Mouse (Mus musculus) forebrain, embryonic 13.5 days (tissue): ENCODE results near the gene Ccpg1os. TPM values are rescaled to one million over a fixed set of nuclear protein-coding genes. Genes with fewer than 3 reads are reported as not detected.

ENCODE experiments used
- ATAC-seq: fragments of 200-750 bp; cut with Nextera tagmentation; 2 replicates; pipeline ENCODE4 v1.8.0; 2017
- H3K27ac ChIP-seq: fragments of 300-500 bp; sonication (generic); 2 replicates; pipeline ENCODE4 v1.5.1; 2015; ENCODE audit warnings: inconsistent platforms, mild to moderate bottlenecking, moderate library complexity
- H3K27me3 ChIP-seq: fragments of 300-500 bp; sonication (generic); 2 replicates; pipeline ENCODE4 v1.6.1; 2015; ENCODE audit warnings: mild to moderate bottlenecking, inconsistent platforms
- H3K36me3 ChIP-seq: fragments of 300-500 bp; sonication (generic); 2 replicates; pipeline ENCODE4 v1.6.1; 2015; ENCODE audit warnings: mild to moderate bottlenecking, inconsistent platforms; ENCODE audit not compliant: poor library complexity, severe bottlenecking
- H3K4me1 ChIP-seq: fragments of 300-500 bp; sonication (generic); 2 replicates; pipeline ENCODE4 v1.6.1; 2015; ENCODE audit warnings: inconsistent platforms
- H3K4me2 ChIP-seq: fragments of 300-500 bp; sonication (generic); 2 replicates; pipeline ENCODE4 v1.6.1; 2015; ENCODE audit warnings: inconsistent platforms, mild to moderate bottlenecking, moderate library complexity
- H3K4me3 ChIP-seq: fragments of 300-500 bp; sonication (generic); 2 replicates; pipeline ENCODE4 v1.5.1; 2015; ENCODE audit warnings: mild to moderate bottlenecking, inconsistent platforms
- H3K9ac ChIP-seq: fragments of 300-500 bp; sonication (generic); 2 replicates; pipeline ENCODE4 v1.6.1; 2015; ENCODE audit warnings: mild to moderate bottlenecking, inconsistent platforms
- H3K9me3 ChIP-seq: fragments of 300-500 bp; sonication (generic); replicated peaks from 2 replicates; pipeline ENCODE4 v1.6.1; 2016; ENCODE audit warnings: inconsistent platforms
- WGBS: fragments of 180-500 bp; shearing (Covaris S2); methylation state at CpG from one replicate; pipeline ENCODE4 v1.1.7; 2015; 5-methylcytosine and 5-hydroxymethylcytosine counted together
- polyA plus RNA-seq: library from polyadenylated mRNA; unstranded; fragments of >200 nt; fragmentation: Nextera tagmentation; extraction: Ambion mirVana; gene quantifications from 2 replicates; pipeline ENCODE4 v1.2.1, GENCODE M21; 2015

Ccpg1os gene
- 26.4 and 26.9 TPM in 2 replicates for polyA plus RNA-seq

DNA sequence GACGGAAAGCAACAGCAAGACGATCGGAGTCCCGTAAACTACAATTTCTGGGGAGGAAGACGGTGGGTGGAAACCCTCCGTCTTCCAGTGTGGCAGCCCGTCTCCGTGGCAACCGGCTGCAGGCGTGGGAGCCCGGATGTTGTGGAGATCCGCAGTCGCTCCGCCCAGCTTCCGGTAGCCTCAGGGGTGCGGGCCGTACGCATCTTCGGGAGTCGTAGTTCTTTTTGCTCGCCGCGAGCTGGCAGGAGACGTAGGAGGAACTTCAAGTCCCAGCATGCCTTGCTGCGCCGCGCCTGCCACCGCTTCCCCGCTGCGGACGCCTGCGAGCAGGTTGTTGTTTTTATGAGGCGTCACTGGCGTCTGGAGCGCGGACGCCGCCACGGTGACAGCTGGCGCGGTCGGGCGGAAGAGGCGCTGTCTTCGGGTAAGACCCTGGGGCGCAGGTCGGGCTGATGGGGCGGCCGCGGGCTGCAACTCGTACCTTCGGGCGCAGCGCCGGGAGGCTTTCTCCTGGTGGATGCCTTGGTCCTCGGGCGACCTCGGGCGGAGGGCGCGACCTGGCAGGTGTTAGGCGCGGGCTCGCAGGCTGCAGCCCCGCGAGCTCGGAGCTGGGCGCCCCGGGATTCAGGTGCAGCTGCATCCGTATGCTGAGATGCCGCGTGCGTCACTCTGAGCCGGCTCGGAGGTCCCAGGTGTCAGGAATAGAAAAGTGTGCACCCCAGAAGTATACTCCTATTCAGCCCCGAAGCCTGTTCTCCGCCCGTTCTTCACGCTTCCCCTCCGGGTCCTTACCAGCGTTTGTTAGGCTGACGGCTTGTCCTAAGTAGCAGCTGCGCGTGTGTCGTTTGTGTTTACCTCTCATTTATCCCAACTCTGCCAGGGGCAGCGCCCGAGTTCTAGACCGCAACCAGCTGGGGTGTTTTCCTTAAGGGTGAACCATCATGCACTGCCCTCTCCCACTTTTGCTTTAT, at the start of gene Ccpg1os, which contains the start of gene Ccpg1:
Gene Ccpg1os, minus strand, starts transcription at position 133 of the 971 bp plus-strand sequence.
Gene Ccpg1, plus strand, starts transcription at position 180 of the 971 bp plus-strand sequence.
- Histone ChIP-seq H3K9ac (peak within 1 kb of the TSS; percentile 86), H3K9me3 (no peaks in the 10 kb centered on the region), H3K27ac (peak within 1 kb of the TSS; percentile 86), H3K36me3 (no peaks in the 10 kb centered on the region), H3K4me1 (peaks cover 19% of the 10 kb centered on the region), H3K27me3 (no peaks in the 10 kb centered on the region), H3K4me3 (peak within 1 kb of the TSS; percentile 93), H3K4me2 (peak within 1 kb of the TSS; percentile 89)
- peak; percentile 100 for ATAC-seq
- under 1% methylated on average over 87 of the region's 88 CpGs for WGBS

DNA sequence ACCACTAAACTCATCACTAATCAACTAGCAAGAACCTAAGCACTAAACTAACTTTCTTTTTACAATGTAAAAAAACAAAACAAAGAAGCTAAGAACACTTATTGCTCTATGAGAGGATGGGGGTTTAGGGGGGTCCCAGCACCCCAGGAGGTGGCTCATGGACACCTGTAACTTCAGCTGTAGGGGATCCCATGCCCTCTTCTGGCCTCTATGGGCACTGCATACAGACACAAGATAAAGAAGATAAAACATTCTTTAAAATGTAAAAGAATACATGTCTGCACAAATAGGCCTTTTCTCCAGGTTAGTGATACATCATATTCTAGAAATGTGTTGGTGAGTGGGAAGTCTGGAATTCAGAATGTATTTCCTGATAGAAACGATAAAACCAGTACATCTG, 48.2 kb upstream of the Ccpg1os start:
- no peak for ATAC-seq
- H3K27ac ChIP-seq, result no peak overlapping the region
- H3K27me3 ChIP-seq, result no peaks in the 10 kb centered on the region
- no peak overlapping the region for H3K4me3 ChIP-seq
- H3K4me1 ChIP-seq, result peaks cover 1% of the 10 kb centered on the region; the same call in 1 of the 2 replicates
- H3K36me3 ChIP-seq, result peaks cover 58% of the 10 kb centered on the region
- no peaks in the 10 kb centered on the region for H3K9me3 ChIP-seq
- WGBS, result 92% methylated on average over 1 of the region's 1 CpGs
- H3K9ac ChIP-seq, result no peak overlapping the region
- H3K4me2 ChIP-seq, result no peak overlapping the region

DNA sequence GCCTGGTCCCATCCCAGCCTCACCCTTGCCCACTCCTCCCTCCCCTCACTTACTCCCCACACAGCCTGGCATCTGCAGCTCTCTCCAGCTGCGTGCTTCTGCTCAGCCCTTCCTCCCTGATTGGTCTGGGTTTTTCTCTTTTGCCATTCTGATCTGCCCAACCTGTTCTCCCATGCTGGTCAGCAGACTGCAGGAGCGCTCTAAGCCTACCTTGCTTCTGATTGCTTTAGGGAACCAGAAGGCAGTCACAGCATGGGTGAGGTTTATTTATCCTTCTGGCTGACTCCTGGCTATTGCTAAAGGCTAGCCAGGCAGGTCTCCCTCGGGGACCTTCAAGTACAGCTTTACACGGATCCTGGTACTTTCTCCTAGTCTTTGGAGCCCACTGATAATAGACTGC, 46.2 kb upstream of the Ccpg1os start:
- WGBS, result 79% methylated on average over 4 of the region's 4 CpGs
- Histone ChIP-seq H3K9ac (no peak overlapping the region), H3K36me3 (peaks cover 62% of the 10 kb centered on the region), H3K4me1 (0 out of 2 replicates have a peak, but pooled peaks cover under 1% of the 10 kb centered on the region), H3K9me3 (no peaks in the 10 kb centered on the region), H3K4me2 (no peak overlapping the region), H3K27me3 (no peaks in the 10 kb centered on the region), H3K27ac (no peak overlapping the region), H3K4me3 (no peak overlapping the region)
- no peak for ATAC-seq

DNA sequence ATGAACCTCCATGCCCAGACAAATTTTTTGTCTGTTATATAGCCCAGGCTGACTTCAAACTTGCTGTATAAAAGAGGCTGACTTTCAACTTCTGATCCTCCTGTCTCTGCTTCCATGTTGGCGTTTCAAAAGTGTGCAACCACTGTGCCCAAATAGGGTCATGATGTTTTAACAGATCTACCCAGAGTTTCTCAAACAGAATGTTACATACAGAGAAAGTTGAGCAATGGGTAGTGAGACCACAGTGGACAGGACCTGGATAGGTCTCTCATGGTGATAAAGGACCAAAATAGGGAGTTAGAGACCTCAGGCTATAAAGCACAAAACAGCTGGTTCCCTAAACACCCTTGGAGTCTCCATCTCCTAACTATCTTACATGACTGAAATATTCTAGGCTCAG, 45.3 kb upstream of the Ccpg1os start:
- no peak for ATAC-seq
- no peaks in the 10 kb centered on the region for H3K9me3 ChIP-seq
- H3K4me2 ChIP-seq, result no peak overlapping the region
- 95% methylated on average over 1 of the region's 1 CpGs for WGBS
- no peak overlapping the region for H3K27ac ChIP-seq
- no peaks in the 10 kb centered on the region for H3K27me3 ChIP-seq
- peaks cover 9% of the 10 kb centered on the region; the same call in 1 of the 2 replicates for H3K4me1 ChIP-seq
- peaks cover 58% of the 10 kb centered on the region for H3K36me3 ChIP-seq
- no peak overlapping the region for H3K9ac ChIP-seq
- no peak overlapping the region for H3K4me3 ChIP-seq

DNA sequence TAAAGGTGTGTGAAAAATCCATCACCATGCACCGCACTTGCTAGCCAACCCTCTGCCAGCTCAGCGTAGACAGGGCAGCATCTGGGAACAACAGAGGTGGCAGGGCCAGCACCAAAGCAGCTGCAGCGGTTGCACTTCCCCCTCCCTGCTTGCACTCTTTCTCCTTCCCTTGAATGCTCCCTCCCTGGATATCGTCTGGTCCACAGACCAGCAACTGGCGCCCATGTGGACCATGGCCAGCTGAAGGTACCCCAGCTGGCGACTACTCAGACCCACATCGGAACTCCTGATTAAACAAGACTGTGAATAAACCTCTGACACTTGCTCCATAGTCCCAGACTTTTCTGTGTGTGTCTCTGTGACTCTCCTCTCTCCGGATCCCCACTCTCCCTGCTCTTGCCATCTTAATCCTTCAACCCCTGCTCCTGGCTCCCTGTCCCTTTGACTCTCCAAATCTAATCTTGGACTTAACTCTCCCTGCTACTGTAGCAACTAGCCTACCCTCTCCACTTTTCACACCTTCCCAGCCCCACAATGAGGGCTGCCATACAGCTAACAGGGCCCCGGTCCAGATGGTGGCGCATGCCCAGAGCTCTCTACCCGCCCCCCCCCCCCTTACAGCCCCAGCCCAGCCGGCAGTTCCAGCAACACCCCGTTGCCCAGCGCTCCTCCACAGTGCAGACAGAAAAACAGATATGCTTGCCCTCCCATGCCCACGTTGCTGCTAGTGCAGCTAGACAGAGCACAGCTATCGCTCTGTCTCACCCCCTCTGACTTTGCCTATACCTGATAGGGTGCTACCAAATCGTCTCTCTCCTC, 40.8 kb upstream of the Ccpg1os start:
- 27% methylated on average over 17 of the region's 17 CpGs for WGBS
- peak; percentile 89 for ATAC-seq

DNA sequence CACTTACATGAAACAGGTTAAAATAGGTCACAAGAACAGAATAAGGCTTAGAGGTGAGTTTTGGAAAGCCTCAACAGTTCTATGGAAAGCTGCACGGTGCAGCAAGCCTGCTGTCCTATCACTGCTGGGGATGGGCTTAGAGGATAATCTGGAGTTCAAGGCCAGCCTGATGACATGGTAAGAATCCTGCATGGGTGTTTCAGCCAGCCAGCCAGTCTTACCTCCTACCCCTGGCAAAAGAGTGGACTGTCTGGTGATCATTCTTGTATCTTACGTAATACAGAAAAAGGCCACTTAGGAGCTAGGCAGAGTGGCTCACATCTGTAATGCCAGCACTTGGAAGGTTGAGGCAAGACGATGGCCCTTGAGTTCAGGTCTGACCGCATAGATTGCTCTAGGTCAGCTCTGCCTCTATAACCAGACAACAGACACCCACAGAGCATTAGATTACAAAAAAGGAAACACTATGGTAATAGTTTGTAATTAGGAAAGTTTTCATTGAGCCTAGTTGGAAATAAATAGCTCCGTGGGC, 35.5 kb upstream of the Ccpg1os start:
- H3K36me3 ChIP-seq, result peaks cover 65% of the 10 kb centered on the region
- WGBS, result 90% methylated on average over 5 of the region's 5 CpGs
- peaks cover under 1% of the 10 kb centered on the region; the same call in 1 of the 2 replicates for H3K4me1 ChIP-seq
- H3K27me3 ChIP-seq, result no peaks in the 10 kb centered on the region
- H3K9ac ChIP-seq, result no peak overlapping the region
- no peaks in the 10 kb centered on the region for H3K9me3 ChIP-seq
- H3K27ac ChIP-seq, result no peak overlapping the region
- no peak for ATAC-seq
- H3K4me2 ChIP-seq, result no peak overlapping the region
- H3K4me3 ChIP-seq, result no peak overlapping the region

More for the DNA sequence above, 40.8 kb upstream of the Ccpg1os start:
- Histone ChIP-seq H3K4me3 (no peak overlapping the region), H3K36me3 (peaks cover 40% of the 10 kb centered on the region), H3K9ac (no peak overlapping the region), H3K9me3 (no peaks in the 10 kb centered on the region), H3K4me1 (peaks cover 9% of the 10 kb centered on the region; the same call in 1 of the 2 replicates), H3K27ac (peak overlapping the region; percentile 78), H3K4me2 (peak overlapping the region; percentile 25), H3K27me3 (no peaks in the 10 kb centered on the region)

DNA sequence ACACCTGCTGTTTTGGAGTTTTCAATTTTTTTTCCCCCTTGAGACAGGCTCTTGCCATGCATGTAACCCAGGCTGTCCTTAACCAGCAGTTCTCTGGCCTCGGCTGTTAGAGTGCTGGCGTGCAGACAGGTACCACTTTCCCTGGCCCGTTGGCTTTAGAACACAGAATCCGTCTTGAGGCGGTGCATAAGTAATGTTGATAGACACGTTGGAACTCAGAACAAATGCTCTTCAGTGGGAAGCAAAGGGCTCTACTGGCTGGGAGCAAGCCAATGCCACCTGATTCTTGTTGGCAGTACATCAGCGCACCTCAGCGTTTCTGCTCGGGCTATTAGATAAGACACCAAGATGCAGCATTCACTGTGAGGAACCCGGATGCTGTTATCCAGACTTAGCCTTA, 34.7 kb upstream of the Ccpg1os start:
- no peak overlapping the region for H3K9ac ChIP-seq
- H3K27me3 ChIP-seq, result no peaks in the 10 kb centered on the region
- no peak for ATAC-seq
- peaks cover 70% of the 10 kb centered on the region for H3K36me3 ChIP-seq
- H3K4me1 ChIP-seq, result no peaks in the 10 kb centered on the region
- no peaks in the 10 kb centered on the region for H3K9me3 ChIP-seq
- no peak overlapping the region for H3K27ac ChIP-seq
- H3K4me2 ChIP-seq, result no peak overlapping the region
- H3K4me3 ChIP-seq, result no peak overlapping the region
- 93% methylated on average over 10 of the region's 10 CpGs for WGBS

DNA sequence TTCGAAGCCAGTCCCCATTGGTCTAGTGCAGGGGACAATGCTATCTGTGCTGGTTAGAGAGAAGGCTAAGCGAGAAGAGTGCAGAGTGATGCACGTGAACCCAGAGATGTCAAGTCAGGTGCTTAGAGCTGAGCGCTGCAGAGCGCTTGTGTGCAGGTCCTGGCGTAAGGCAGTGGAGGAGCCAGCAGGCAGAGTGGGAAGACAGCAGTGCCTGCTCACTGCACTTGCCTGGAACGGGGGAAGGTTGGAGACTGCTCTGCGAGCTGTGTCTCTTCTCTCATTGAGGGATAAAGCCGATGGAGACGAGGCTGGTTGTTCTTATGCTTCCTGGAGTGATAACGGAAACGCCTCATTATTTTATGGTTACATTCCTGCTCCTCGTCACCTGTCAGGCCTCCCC, 29.5 kb upstream of the Ccpg1os start:
- Histone ChIP-seq H3K4me3 (no peak overlapping the region), H3K27ac (no peak overlapping the region), H3K9me3 (no peaks in the 10 kb centered on the region), H3K36me3 (peaks cover 92% of the 10 kb centered on the region), H3K9ac (no peak overlapping the region), H3K4me2 (no peak overlapping the region), H3K4me1 (no peaks in the 10 kb centered on the region), H3K27me3 (no peaks in the 10 kb centered on the region)
- 94% methylated on average over 13 of the region's 13 CpGs for WGBS
- no peak for ATAC-seq

DNA sequence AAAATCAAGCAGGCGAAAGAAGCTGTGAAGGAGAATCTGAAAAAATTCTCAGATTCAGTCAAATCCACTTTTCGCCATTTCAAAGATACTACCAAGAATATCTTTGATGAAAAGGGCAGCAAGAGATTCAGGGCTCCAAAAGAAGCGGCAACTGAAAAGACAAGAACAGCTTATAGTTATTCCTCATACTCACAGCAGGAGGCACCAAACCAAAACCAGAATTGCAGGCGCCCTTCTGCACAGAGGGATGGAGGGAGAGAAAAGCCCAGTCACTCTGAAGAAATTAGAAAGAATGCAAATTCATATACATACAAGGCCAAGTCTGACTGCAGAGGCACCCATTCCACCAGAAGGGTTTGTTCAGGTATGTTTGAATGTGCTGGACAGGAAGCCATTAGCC, 27.4 kb upstream of the Ccpg1os start:
- WGBS, result 89% methylated on average over 4 of the region's 4 CpGs

DNA sequence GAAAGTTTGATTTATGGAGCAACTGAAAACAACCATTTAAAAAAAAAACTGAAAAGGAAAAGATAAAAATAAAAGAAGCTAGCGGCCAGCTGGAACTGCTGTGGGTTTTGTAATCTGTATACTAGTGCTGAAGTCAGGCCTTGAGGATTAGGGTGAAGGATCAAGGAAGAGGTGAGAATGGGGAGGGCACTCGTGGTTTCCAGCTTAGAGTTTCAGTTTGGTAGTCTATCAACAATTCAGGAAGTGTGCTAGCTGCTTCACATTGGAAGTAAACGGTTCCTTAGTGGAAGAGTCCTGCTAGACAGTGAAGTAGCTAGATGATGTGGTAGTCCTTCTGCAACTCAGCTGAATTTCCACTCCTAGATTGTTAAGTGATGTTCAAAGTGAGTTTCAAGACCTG, 23.2 kb upstream of the Ccpg1os start:
- Histone ChIP-seq H3K4me2 (no peak overlapping the region), H3K4me1 (no peaks in the 10 kb centered on the region), H3K27ac (no peak overlapping the region), H3K27me3 (no peaks in the 10 kb centered on the region), H3K4me3 (no peak overlapping the region), H3K36me3 (peaks cover 57% of the 10 kb centered on the region), H3K9me3 (no peaks in the 10 kb centered on the region), H3K9ac (no peak overlapping the region)
- 75% methylated on average over 3 of the region's 3 CpGs for WGBS
- no peak for ATAC-seq

More for the DNA sequence above, 27.4 kb upstream of the Ccpg1os start:
- Histone ChIP-seq H3K36me3 (peaks cover 71% of the 10 kb centered on the region), H3K27me3 (no peaks in the 10 kb centered on the region), H3K4me1 (no peaks in the 10 kb centered on the region), H3K9ac (no peak overlapping the region), H3K9me3 (no peaks in the 10 kb centered on the region), H3K4me2 (no peak overlapping the region), H3K27ac (no peak overlapping the region), H3K4me3 (no peak overlapping the region)
- ATAC-seq, result no peak

DNA sequence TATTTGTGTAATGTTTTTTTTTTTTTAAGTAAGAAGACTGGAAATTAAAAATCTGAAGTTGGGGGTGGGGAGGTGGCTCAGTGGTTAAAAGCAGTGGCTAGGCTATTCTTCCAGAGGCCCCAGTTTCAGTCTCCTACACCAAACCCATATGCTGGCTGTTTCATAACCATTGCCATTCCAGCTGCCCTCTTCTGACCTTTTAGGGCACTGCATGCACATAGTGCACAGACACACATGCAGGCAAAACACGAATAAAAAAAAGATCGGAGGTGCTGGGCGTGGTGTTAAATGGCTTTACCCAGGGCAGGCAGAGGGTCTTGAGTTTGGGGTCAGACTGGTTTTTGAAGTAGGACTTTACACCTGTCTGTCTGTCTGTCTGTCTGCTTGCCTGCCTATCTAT, 21.0 kb upstream of the Ccpg1os start:
- Histone ChIP-seq H3K4me2 (no peak overlapping the region), H3K9me3 (no peaks in the 10 kb centered on the region), H3K4me1 (no peaks in the 10 kb centered on the region), H3K27me3 (no peaks in the 10 kb centered on the region), H3K36me3 (peaks cover 46% of the 10 kb centered on the region), H3K27ac (no peak overlapping the region), H3K9ac (no peak overlapping the region), H3K4me3 (no peak overlapping the region)
- 100% methylated on average over 3 of the region's 3 CpGs for WGBS
- no peak for ATAC-seq
